Mouse (Mus musculus): Measurements from ENCODE around the gene Gm20772.
"Not testable (repeated sequence)": the region's sequence is repeated elsewhere in the genome, so short reads cannot be mapped to it uniquely, and the experiment has no call there.

Gene Gm20772

GRCm38 (mm10) chrY:17874441-17874840 is at the start of gene Gm20772, which contains the start of gene Gm20831:
Gm20772 (plus strand) TSS chrY:17874741.
Gm20831 (plus strand) TSS chrY:17874741.
- not testable (repeated sequence) for DNase-seq (ENCODE audit: low read depth, low spot score)

- DNase-seq (ENCODE audit: low read depth, low spot score), result not testable (repeated sequence)
Observed at GRCm38 (mm10) chrY:17846166-17846565, 28.4 kb upstream of the Gm20772 start, which contains the start of gene Gm21904. Gm21904 (minus strand) TSS chrY:17846266.

Data from A20 (cell line).